Mouse (Mus musculus) cortical plate, adult 2 months (tissue): ENCODE data around the gene Asic3.

Experiments used
- CTCF ChIP-seq: fragments of 200-500 bp; IDR thresholded peaks from 2 replicates; pipeline ENCODE4 v1.5.1; 2011; ENCODE audit warnings: mild to moderate bottlenecking, control low read depth, low read length; ENCODE audit not compliant: insufficient read depth; ENCODE audit errors: extremely low read depth
- POLR2A ChIP-seq: fragments of 200-500 bp; IDR thresholded peaks from 2 replicates; pipeline ENCODE4 v1.6.1; 2011; ENCODE audit warnings: mild to moderate bottlenecking, low read length, control low read depth; ENCODE audit not compliant: insufficient read depth; ENCODE audit errors: extremely low read depth

GRCm38 (mm10) chr5:24413042-24413693 lies at the start of gene Asic3:
- TF ChIP-seq POLR2A: no peak
- no peak for TF ChIP-seq CTCF
